Comparison of ENCODE assay signal across 18 mouse cellular contexts in genomic region chr8:94278295-94278694, GRCm38 (mm10). TPM values are rescaled to one million over a fixed set of nuclear protein-coding genes. Genes with fewer than 3 reads are reported as not detected.
A peak's percentile ranks its signal among the peaks of the same experiment; 100 is the strongest.
DNase-seq lines count a peak whose midpoint lies in the region; ATAC-seq and TF ChIP-seq lines count a peak whose summit lies in the region.
"Had no signal": no experiment of that assay in that cellular context is flagged by ENCODE, and none has a peak within 500 bp of the region (broad histone marks: within the 10 kb centered on the region; RNA-seq: fewer than 3 reads in every experiment).

No protein-coding gene starts in this region.

- no peak for ATAC-seq in CD4-positive, CD25-positive, alpha-beta regulatory T cell, adult 4 months
- ATAC-seq in kidney, embryonic 16.5 days (ENCODE audit: low FRiP score, low TSS enrichment) = no peak
- no peak for ATAC-seq in megakaryocyte-erythroid progenitor cell, adult 5-6 weeks (replicated peaks; ENCODE audit: low FRiP score, low TSS enrichment, poor library complexity, severe bottlenecking)
- ATAC-seq: forebrain, embryonic 13.5 days; intestine, embryonic 15.5 days had no signal

- TF ChIP-seq POLR2A in kidney, adult 2 months (IDR thresholded peaks at IDR 0.05; ENCODE audit: low read depth, low read length) = no peak

- no peak; the same call in 1 of the 2 replicates for TF ChIP-seq CTCF in kidney, adult 2 months (conservative IDR thresholded peaks at IDR 0.05; ENCODE audit: insufficient read depth, insufficient read length, low read depth, low read length)

- H3K4me3 ChIP-seq in kidney, adult 2 months (ENCODE audit: insufficient read depth, low read depth, low read length) = no peak overlapping the region
- H3K4me3 ChIP-seq in kidney, embryonic 16.5 days (ENCODE audit: low read length) = no peak overlapping the region
- H3K4me3 ChIP-seq: forebrain, embryonic 13.5 days; hindbrain, embryonic 10.5 days; intestine, embryonic 15.5 days; midbrain, embryonic 10.5 days had no signal

- H3K9me3 ChIP-seq in kidney, embryonic 16.5 days (ENCODE audit: low read length) = no peaks in the 10 kb centered on the region
- H3K9me3 ChIP-seq: forebrain, embryonic 13.5 days; hindbrain, embryonic 10.5 days; intestine, embryonic 15.5 days; midbrain, embryonic 10.5 days had no signal

- DNase-seq in CD4-positive, CD25-positive, alpha-beta regulatory T cell, adult 2 months (ENCODE audit: low read depth, low spot score) = peak; percentile 22
- peak; percentile 44 for DNase-seq in kidney, adult 2 months
- DNase-seq in lung, postnatal 25 days (ENCODE audit: low spot score) = peak; percentile 25
- DNase-seq in lung, postnatal 10 days = no peak
- DNase-seq in naive thymus-derived CD4-positive, alpha-beta T cell, adult 2 months (ENCODE audit: low read depth) = peak; percentile 6
- DNase-seq: adrenal gland, adult 2 months; cerebellum, postnatal 14 days; kidney, postnatal 4 days; right cerebral cortex, postnatal 25 days; thymus, adult 18-20 months had no signal

- H3K27ac ChIP-seq in kidney, adult 2 months (ENCODE audit: insufficient read depth, low read depth, low read length) = no peak overlapping the region
- no peak overlapping the region for H3K27ac ChIP-seq in kidney, embryonic 16.5 days (ENCODE audit: low read length)
- H3K27ac ChIP-seq: forebrain, embryonic 13.5 days; hindbrain, embryonic 10.5 days; intestine, embryonic 15.5 days; midbrain, embryonic 10.5 days had no signal

- no peaks in the 10 kb centered on the region for H3K4me1 ChIP-seq in kidney, adult 2 months (ENCODE audit: control insufficient read depth, insufficient read depth, low read length)
- no peaks in the 10 kb centered on the region for H3K4me1 ChIP-seq in kidney, embryonic 16.5 days (ENCODE audit: insufficient read depth, low read length)
- H3K4me1 ChIP-seq: hindbrain, embryonic 10.5 days; intestine, embryonic 15.5 days; midbrain, embryonic 10.5 days had no signal

- no peak overlapping the region for H3K4me2 ChIP-seq in kidney, embryonic 16.5 days (replicated peaks; ENCODE audit: low read depth, low read length)
- H3K4me2 ChIP-seq: forebrain, embryonic 13.5 days; intestine, embryonic 15.5 days had no signal

- H3K36me3 ChIP-seq in kidney, adult 2 months (ENCODE audit: control insufficient read depth, insufficient read depth, low read length) = no peaks in the 10 kb centered on the region
- no peaks in the 10 kb centered on the region for H3K36me3 ChIP-seq in kidney, embryonic 16.5 days (ENCODE audit: insufficient read depth, low read length)
- H3K36me3 ChIP-seq: hindbrain, embryonic 10.5 days; intestine, embryonic 15.5 days; midbrain, embryonic 10.5 days had no signal

- H3K27me3 ChIP-seq in kidney, adult 2 months (replicated peaks; ENCODE audit: control insufficient read depth, insufficient read depth, low read length) = no peaks in the 10 kb centered on the region
- H3K27me3 ChIP-seq in kidney, embryonic 16.5 days (ENCODE audit: insufficient read depth, low read length) = no peaks in the 10 kb centered on the region
- H3K27me3 ChIP-seq: forebrain, embryonic 13.5 days; intestine, embryonic 15.5 days had no signal

- H3K9ac ChIP-seq in kidney, embryonic 16.5 days (replicated peaks; ENCODE audit: low read length) = no peak overlapping the region
- H3K9ac ChIP-seq: forebrain, embryonic 13.5 days; intestine, embryonic 15.5 days had no signal

- WGBS in kidney, adult 2 months = 71% methylated on average over 6 of the region's 6 CpGs
- 90% methylated on average over 6 of the region's 6 CpGs for WGBS in kidney, embryonic 16.5 days

RNA-seq across cellular contexts. Expression of gene Slc12a3, which starts 50.7 kb away (rescaled TPM):
- under 1 TPM in 1 of 2 experiments, not detected in 1; 0.19 TPM for polyA plus RNA-seq in CD4-positive, CD25-positive, alpha-beta regulatory T cell, adult 4 months (2017; shearing (Covaris generic))
- polyA plus RNA-seq in kidney, adult 2 months (2012; rRNA removed) = 600 and 1,070 TPM in 2 replicates
- 14.5 and 16.6 TPM in 2 replicates for polyA plus RNA-seq in kidney, embryonic 16.5 days (2015; fragmentation: Nextera tagmentation; extraction: Ambion mirVana)
- 0.12 and 1.8 TPM in 2 replicates for total RNA-seq in megakaryocyte-erythroid progenitor cell, adult 5-6 weeks (2014; fragmentation: Nextera tagmentation)
- not detected in 2 replicates for total RNA-seq in megakaryocyte-erythroid progenitor cell, adult 5-6 weeks (2017)
- polyA plus RNA-seq: adrenal gland, adult 2 months; forebrain, embryonic 13.5 days; heart, embryonic 14.5 days; midbrain, embryonic 10.5 days had no signal

Comparison
In these comparisons a context has a peak if more than half of its experiments do, and no peak if none do; other contexts are left out.
1. RNA of gene Slc12a3, which starts 50.7 kb away (polyA plus RNA-seq): 600 to 1,070 TPM in kidney, adult 2 months; 14.5 to 16.6 TPM in kidney, embryonic 16.5 days and 0.19 TPM in CD4-positive, CD25-positive, alpha-beta regulatory T cell, adult 4 months; every median in the first group is over 10 times any median in the second.